Mouse (Mus musculus) adrenal gland (tissue): Measurements from ENCODE around the gene Fbxo3.
"Not testable (repeated sequence)": the region's sequence is repeated elsewhere in the genome, so short reads cannot be mapped to it uniquely, and the experiment has no call there.

Source experiments
- intact Hi-C: fragments of 180-260 bp; cut with DNase I; formaldehyde crosslinking; loops from one replicate; pipeline ENCODE4 v1.15.1; 2025

Gene Fbxo3

DNA sequence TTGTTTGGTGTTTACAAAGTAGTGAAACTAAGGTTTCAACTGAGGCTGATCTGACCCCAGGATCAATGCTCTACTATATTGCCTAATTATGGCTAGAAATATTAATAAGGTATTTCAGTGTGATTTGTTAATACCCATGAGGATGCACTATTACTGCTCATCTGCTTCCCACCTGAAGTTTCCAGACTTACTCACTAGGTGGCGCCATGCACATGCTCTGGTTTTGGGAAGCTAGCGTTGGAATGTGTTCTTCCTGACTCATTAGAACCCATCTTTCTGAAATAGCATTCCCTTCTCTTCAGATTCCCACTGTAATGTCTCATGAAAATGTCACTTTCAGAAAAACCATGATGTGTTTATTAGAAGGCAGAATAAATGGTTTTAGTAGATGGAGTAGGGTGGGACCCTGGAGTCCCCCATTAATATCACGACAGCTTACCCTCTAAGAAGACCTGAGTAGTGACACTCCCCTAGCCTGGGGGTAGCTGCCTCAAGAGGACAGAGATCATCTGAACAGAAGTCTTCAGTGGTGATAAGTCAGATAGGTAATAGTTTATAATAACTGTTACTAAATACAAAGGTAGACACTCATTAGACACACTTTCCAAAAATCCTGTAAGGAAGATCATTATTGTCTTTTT, 7.4 kb downstream of the Fbxo3 start:
- intact Hi-C loops, result loop anchor here (2.0 to 10.0 kb wide), 2 partner anchors 98 to 390 kb away; no protein-coding TSS in a partner anchor

DNA sequence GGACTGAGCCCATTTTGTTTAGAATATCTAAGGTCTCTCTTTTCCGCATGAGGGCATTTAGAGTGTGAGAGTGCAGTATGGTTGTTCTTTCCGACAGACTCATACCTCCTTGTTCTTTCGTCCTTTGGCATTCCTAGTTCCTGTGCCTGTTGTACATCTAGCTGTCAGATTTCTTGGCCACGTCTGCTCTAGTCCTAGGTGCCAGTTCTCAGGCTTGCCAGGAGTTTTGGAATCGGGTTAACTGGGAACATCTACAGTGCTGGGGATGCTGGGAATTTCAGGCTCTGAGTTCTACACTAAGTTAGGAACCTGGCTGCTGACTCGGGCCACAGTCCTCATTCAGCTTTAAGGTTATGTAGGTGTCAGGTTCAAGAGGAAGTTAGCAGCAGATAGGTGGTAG, 8.1 kb downstream of the Fbxo3 start:
- intact Hi-C loops, result loop anchor here (2.0 to 10.0 kb wide), 2 partner anchors 97 to 389 kb away; no protein-coding TSS in a partner anchor

DNA sequence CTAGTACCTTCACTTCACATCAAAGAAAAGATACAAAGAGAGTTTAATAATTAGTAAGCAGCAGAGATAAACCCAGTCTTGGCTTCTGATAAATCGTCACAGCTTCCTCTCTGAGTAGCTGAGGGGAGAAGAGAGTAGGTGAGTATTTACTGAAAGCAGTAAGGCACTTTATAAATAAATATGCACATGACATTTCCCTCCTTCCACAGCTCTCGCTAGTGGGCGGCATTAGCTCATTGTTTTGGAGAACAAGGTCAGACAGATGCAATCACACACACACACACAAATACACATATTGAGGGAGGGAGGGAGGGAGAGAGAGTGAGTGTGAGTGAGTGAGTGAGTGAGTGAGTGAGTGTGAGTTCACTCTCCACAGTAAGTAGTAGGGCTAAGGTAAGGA, 8.8 kb downstream of the Fbxo3 start:
- intact Hi-C loops, result loop anchor here (10.0 kb wide), 1 partner anchor 388 kb away; no protein-coding TSS in a partner anchor

DNA sequence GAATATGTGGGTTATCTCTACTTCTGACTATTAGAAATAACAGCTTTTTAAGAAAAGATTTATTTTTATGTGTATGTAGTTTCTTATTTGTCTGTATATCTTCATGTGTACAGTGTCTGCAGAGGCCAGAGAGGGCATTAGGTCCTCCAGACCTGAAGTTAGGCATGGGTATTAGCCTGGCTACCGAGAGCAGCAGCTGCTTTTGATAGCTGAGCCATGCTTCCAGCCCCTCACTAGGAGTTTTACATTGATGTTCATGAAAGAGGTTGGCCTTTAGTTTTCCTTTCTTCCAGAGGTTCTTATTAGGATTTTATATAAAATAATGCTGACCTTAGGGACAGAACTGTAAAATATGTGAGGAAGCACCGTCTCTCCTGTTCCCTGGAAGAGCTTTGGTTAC, 10.7 kb downstream of the Fbxo3 start:
- intact Hi-C loops, result loop anchor here (10.0 kb wide), 1 partner anchor 387 kb away; no protein-coding TSS in a partner anchor

DNA sequence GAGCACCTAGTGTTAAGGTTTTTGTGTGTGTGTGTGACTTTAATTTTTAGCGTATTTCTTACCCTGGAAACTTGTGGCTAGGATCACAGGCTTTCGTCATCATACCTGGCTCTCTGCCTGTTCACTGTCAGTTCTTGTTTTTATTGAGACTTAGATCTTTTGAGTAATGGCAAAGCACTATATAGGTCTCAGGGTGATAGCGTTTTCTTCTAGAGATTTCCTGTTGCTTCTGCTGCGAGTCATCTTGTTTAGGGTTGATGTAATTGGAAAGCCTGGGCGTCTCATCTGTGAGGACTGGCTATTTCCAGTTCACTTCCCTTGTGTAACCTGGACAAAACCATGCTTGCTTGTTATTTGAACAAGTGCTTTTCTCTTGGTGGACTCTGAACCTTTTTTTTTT, 14.1 kb downstream of the Fbxo3 start:
- intact Hi-C loops, result no loop called here

DNA sequence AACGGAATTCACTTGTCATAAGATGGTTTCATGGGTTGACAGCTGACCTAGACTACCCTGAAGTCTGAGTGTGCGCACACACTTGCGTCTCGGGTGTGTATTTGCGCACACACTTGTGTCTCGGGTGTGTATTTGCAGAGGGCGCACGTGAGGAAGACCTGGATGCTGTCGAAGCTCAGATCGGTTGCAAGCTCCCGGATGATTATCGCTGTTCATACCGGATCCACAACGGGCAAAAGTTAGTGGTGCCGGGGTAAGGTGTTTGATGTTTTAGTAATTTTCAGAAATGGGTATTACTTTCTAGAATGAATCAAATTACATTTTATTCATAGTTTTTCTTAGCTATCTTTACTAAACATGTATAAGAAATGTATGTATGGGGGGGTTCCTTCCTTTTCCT, 15.2 kb downstream of the Fbxo3 start:
- intact Hi-C loops, result no loop called here

DNA sequence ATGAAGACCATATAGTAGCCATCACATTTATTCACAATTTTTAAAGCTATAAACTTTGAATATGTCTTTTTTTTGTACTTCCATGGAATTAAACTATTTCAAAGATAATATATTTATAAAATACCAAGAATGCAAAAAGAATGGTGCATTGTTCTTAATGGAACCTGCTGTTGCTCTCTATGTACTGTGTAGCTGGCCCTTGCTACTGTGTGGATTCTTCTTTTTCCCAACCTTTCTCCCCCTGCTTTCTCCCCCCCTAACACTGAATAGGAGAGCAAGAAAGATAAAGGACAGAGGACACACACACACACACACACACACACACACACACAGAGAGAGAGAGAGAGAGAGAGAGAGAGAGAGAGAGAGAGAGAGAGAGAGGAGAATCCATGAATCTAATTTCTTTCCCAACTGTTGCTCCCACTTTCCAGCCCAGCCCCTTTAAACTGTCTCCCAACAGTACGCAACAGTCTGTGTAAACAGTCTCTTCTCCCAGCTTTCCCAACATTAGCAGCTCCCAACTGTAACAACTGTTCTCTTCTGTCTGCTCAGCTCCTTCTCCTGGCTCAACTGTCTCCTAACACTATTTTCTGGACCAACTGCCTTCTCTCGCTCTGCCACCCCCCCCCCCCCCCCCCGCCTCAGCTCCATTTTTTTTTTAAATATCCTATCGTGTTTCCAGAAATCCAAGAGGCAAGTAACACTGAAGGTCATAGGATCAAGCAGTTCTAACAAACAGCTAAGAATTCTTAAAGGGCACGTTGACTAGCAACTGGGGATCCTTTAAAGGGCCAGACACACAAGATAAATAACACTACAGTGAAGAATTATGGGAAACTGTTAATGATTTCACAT, 16.3 kb downstream of the Fbxo3 start:
- intact Hi-C loops, result loop anchor here (1.0 kb wide), 1 partner anchor 78 kb away; the partner anchor contains the start of gene A930018P22Rik

DNA sequence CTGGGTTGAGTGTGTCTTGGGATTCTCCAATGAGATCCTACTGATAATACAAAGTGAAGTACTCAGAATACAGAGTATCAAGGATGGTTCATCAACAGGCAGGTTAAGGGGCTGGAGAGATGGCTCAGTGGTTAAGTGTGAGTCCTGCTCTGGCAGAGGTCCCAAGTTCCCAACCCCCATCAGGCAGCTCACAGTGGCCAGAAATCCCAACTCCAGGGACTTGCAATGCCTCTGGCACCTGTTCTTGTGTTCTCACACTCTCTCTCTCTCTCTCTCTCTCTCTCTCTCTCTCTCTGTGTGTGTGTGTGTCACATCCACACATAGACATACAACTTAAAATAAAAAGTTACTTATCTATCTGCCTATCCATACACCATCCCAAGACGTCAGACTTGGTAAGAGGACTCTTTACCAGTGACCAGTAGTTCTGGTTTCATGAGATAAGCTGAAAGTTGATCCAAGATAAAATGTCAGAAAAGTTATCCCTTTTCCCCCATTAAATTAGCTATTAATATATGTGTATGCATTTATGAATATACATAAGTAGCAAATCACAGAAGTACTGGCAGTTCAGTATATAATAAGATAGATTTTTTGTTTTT, 17.1 kb downstream of the Fbxo3 start:
- intact Hi-C loops, result loop anchor here (1.0 kb wide), 1 partner anchor 78 kb away; the partner anchor contains the start of gene A930018P22Rik

DNA sequence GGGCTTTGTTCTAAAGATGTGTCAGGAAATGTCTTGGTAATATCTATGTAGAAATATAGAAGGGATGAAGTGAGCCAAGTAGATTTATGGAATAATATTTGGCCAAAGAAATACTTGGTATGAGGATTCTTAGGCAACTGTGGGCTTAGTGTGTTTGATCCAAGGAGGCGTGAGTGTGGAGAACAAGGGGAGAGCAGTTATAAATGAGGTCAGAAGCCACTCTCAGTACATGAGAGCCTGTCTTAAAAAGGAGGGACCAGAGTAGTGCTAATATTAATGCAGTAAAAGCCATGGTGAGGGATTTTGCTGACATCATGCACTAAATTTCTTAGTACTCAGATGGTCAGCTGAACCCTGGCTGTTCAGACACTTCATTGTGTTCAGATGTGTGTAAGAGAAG, 30.9 kb downstream of the Fbxo3 start:
- intact Hi-C loops, result loop anchor here (10.0 kb wide), 1 partner anchor 376 kb away; no protein-coding TSS in a partner anchor

DNA sequence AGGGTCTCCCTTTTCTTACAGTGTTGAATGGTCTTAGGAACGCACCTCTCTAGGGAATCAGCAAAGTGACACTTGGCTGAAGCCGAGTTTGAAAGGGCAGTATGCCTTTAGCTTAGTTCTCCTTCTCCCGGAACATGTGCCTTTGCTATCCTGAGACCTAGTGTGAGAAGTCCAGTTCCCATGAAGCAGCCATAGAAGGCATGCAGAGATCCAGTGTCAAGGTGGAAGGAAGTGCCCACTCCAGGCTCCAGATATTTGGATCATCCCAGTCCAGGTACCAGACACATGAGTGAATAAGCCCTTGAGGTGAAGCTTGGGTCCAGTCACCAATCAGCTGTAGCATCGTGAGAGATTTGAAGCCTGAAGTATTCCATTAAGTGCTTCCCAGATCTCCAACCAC, 31.4 kb downstream of the Fbxo3 start:
- intact Hi-C loops, result loop anchor here (10.0 kb wide), 1 partner anchor 376 kb away; no protein-coding TSS in a partner anchor

DNA sequence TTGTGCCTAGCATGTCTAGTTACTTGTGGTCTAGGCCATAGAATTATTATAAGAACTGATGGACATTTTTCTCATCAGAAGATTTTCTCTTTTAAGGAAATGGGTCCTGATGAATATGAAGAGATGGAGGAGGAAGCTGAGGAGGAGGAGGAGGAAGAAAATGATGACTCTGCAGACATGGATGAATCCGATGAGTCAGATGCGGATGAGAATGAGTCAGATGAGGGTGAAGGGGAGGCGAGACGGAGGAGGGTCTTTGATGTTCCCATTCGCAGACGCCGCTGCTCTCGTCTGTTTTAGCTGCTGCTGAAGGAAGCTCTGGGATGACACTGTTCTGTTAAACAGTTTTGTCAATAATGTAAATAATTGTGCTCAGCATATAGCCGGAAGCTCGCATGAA, 32.3 kb downstream of the Fbxo3 start:
- intact Hi-C loops, result loop anchor here (10.0 kb wide), 1 partner anchor 375 kb away; no protein-coding TSS in a partner anchor

DNA sequence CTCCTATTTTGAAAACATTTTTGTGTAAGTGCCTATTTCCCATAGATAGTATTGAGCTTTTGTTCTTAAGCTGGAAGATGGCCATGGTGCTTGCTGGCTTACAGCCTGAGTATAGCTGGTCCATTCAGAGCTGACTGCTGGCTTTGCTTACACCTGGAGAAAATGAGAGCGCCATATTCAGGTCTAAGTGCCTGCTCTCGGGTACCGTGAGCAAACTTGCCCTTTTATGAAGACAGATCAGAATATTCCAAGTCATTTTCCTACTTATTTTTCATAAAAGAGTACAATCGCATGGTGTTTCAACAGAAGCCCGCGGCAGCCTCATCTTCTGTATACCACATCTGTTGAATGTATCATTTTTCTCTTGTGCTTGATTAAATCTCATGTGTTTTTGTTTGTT, 33.5 kb downstream of the Fbxo3 start:
- intact Hi-C loops, result no loop called here

DNA sequence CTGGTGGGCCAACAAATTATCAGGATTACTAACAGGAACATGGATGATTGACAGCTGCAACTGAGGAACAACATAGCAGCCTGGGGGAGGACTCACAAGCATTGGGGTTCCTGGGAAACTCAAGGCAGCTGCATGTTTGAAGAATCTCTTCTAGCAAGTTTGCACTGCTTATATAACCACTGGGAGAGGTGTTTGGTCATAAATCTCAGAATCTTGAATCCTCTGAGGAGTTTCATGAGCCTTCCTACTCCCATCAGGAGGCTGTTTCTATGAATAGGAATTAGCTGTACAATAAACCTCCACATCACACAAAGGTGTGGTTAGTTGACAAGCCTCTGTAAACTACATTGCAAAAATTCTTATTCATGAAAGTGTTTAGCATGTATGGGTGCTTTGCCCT, 35.1 kb downstream of the Fbxo3 start:
- intact Hi-C loops, result no loop called here

DNA sequence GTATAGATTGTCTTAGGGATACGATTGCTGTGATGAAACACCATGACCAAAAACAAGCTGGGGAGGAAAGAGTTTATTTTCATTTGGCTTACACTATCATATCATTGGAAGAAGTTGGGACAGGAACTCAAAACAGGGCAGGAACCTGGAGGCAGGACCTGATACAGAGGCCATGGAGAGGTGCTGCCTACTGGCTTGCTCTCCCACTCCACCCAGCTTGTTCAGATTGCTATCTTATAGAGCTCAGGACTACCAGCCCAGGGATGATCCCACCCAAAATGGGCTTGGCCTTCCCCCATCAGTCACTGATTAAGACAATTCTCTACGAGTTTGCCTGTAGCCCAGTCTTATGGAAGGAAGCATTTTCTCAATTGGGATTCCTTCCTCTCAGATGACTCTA, 36.6 kb downstream of the Fbxo3 start:
- intact Hi-C loops, result no loop called here

DNA sequence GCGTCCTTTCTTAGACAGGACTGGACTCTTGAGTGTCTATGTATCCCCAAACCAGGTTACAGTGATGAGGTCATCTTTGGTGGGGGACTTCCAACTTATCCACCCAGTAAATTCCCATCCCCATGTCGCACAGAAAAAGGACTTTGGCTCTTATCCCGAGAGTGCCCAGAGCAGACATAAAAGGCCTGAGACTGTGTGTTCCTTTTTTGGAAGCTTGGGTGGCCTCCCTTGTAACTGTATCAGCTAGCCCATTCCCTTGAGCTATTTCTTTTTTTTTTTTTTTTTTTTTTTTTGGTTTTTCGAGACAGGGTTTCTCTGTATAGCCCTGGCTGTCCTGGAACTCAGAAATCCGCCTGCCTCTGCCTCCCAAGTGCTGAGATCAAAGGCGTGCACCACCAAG, 38.0 kb downstream of the Fbxo3 start, which contains the start of gene Gm10912:
TSS of gene Gm10912 (plus strand) at position 301 of the 400 bp plus-strand sequence.
- intact Hi-C loops, result not testable (repeated sequence)

DNA sequence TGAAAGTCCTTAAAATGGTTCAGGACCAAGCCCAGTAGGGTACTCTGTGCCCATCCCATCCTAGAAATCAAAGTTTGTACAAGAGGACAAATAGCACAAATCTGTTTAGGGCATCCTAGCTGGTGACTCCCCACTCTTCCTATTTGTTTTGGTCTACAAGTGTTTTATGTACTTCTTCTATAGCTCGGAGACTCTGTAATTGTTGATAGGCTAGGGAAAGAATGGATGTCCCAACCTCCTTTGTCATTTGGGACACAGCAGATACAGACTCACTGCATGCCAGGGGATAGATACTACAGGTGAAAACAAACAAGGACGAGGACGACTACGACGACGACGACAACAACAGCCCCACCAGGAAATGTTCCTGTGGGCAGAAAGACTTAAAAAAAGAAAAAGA, 40.9 kb downstream of the Fbxo3 start, which contains the start of gene Gm10799:
TSS of gene Gm10799 (minus strand) at position 101 of the 400 bp plus-strand sequence.
- intact Hi-C loops, result not testable (repeated sequence)

DNA sequence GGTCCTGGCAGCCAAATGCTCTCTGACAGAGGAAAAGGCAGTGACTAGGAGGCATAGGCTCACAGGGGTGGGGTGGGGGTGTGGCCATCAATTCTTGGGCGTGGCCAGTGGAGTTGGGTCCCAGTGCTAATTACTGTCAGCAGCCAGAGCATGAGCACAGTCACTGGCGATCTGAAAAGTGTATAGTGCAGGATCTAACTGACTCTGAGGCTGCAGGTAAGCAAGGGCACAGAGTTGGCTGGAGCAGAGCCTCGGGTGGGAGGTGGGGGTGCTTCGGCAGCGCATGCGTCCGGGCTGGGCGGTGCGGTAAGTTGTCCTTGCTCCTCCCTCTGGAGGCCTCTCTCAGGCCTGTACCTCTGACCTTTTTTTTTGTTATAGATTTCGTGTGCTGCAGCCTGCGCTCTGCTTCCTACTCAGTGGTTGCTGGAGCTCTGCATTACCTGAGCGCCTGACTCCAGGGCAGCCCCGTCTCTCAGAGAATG, 42.2 kb downstream of the Fbxo3 start, which contains the start of gene Cd59b:
TSS of gene Cd59b (plus strand) at position 146 of the 482 bp plus-strand sequence.
- intact Hi-C loops, result no loop called here

DNA sequence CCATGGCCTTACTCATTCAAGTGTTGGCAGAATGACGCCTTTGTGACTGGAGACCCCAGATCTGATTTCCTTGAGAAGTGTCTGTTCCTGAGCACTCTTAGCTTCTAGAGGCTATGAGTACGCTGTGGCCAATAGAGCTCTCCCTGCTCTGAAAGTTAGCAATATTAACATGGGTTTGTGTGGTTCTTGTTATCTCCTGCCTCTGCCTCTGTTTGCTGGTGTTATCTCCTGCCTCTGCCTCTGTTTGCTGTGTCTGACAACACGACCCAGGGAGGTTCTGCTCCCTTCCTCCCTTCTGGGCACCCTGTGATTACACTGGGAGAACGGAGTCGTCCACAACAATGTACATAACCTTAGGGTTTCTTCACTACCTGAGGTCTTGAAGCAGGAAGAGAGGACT, 50.8 kb downstream of the Fbxo3 start:
- intact Hi-C loops, result not testable (repeated sequence)

DNA sequence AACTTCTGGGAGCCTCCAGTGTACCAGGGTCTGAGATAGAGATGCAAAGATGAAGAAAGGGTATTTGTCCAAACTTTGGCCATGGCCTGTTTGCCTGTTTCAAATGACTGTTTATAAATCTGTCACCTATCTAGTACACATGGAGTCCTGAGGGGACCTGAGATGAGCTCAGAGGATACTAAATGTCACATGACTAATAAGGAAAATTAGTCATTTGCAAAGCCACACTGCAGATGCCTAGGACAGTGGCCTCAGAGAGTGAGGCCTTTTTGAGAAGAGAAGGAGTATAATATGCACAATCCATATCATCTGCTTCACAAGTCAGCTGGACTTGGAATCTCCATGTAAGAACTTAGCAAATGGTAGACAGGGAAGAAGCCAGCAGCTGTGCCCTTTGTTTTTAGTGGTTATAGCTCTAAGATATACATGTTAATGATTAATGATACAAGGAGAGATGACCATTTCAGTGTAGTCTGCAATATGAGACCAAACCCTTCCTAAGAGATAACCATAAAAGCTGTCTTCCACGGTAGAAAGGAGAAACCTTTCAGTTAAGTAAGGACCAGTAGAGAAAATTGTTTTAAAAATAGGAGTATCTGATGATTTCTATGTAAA, 54.0 kb downstream of the Fbxo3 start:
- intact Hi-C loops, result not testable (repeated sequence)

DNA sequence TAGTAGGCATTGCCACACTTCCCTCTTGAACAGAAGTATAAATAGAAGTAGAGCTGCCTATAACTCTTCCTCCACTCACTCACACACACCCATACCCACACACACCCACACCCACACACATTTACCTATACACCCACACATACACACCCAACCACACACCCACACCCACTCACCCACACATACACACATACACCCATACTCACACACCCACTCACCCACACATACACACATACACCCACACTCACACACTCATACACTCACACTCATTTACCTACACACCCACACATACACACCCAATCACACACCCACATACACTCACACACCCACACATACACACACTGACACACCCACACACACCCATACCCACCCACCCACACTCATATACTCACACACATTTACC, 55.0 kb downstream of the Fbxo3 start:
- intact Hi-C loops, result no loop called here

DNA sequence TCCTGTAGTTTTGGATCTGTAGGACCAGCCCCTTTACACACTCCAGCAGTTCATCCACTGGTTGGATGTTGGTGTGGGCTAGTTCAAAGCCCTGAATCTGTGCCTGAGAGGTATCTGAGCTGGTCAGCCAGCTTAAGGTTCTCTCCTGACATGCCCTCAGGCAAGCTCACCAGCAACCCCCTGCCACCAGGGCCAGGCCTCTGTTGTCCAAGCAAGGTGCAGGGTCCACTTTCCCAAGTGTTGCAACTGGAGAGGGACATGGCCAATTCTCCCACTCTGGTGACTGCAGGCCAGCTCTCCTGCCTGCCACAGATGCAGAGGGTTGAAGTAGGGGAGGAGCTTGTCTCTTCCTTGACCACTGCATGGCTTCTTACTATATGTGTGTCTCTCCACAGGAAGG, 56.5 kb downstream of the Fbxo3 start:
- intact Hi-C loops, result not testable (repeated sequence)
